Mouse (Mus musculus): ENCODE results near the gene Tmem131l.

GRCm38 (mm10) chr3:83980231-83980872, 59.6 kb downstream of the Tmem131l start:
- TF ChIP-seq CTCF (IDR thresholded peaks at IDR 0.05; ENCODE audit: borderline replicate concordance, insufficient read depth, low read depth, low read length): no peak
- no peak for TF ChIP-seq POLR2A (IDR thresholded peaks at IDR 0.05; ENCODE audit: borderline replicate concordance, insufficient read depth, low read length)

Measured in cerebellum, adult 2 months (tissue).